Mouse (Mus musculus) CD8-positive naive resting alpha-beta T cell, adult 2 months (primary cell): ENCODE results near the gene Ptges3l.
A peak's percentile ranks its signal among the peaks of the same experiment; 100 is the strongest.
"Not testable (repeated sequence)": the region's sequence is repeated elsewhere in the genome, so short reads cannot be mapped to it uniquely, and the experiment has no call there.

Experiments
- DNase-seq, 2 experiments: peaks; one replicate each; pipeline ENCODE4 v3.0.0; 2022; ENCODE audit warnings: low read depth in 2 of 2, low spot score in 2 of 2

The Ptges3l gene

GRCm38 (mm10) chr11:101424105-101424851, 855 bp downstream of the Ptges3l start, which contains the start of gene Gm27029:
Gm27029 (minus strand) TSS chr11:101424796.
- peak in 1 of 2 experiments; percentile 16 for DNase-seq

- no peak for DNase-seq
Observed at GRCm38 (mm10) chr11:101420148-101420547, 5.0 kb downstream of the Ptges3l start.

GRCm38 (mm10) chr11:101419610-101420009, 5.5 kb downstream of the Ptges3l start:
- DNase-seq = no peak

GRCm38 (mm10) chr11:101418991-101419390, 6.1 kb downstream of the Ptges3l start:
- DNase-seq = no peak

- peak; percentile 73 to 86 for DNase-seq
Observed at GRCm38 (mm10) chr11:101417101-101417855, 7.9 kb downstream of the Ptges3l start, which contains the start of gene Aarsd1. Aarsd1 (minus strand) TSS chr11:101417615.

GRCm38 (mm10) chr11:101416433-101417100, 8.6 kb downstream of the Ptges3l start:
- no peak for DNase-seq

GRCm38 (mm10) chr11:101415306-101415705, 9.8 kb downstream of the Ptges3l start:
- DNase-seq = no peak

- DNase-seq = peak; percentile 42 to 50
Observed at GRCm38 (mm10) chr11:101395110-101395509, 30.0 kb downstream of the Ptges3l start.

- no peak for DNase-seq
Observed at GRCm38 (mm10) chr11:101381817-101382216, 43.3 kb downstream of the Ptges3l start.

GRCm38 (mm10) chr11:101378926-101379325, 46.2 kb downstream of the Ptges3l start:
- no peak for DNase-seq

- DNase-seq = not testable (repeated sequence)
Observed at GRCm38 (mm10) chr11:101378196-101378595, 46.9 kb downstream of the Ptges3l start.

- DNase-seq = no peak
Observed at GRCm38 (mm10) chr11:101374421-101374938, 50.7 kb downstream of the Ptges3l start.

- no peak for DNase-seq
Observed at GRCm38 (mm10) chr11:101370141-101370540, 55.0 kb downstream of the Ptges3l start.
